In genomic region chr8:46639852-46640251, GRCm38 (mm10) we compare ENCODE assay signal across 9 mouse cellular contexts. TPM values are rescaled to one million over a fixed set of nuclear protein-coding genes. Genes with fewer than 3 reads are reported as not detected.
A peak's percentile ranks its signal among the peaks of the same experiment; 100 is the strongest.
DNase-seq lines count a peak whose midpoint lies in the region; ATAC-seq and TF ChIP-seq lines count a peak whose summit lies in the region.
"Had no signal": no experiment of that assay in that cellular context is flagged by ENCODE, and none has a peak within 500 bp of the region (broad histone marks: within the 10 kb centered on the region; RNA-seq: fewer than 3 reads in every experiment).

No protein-coding gene starts in this region.

- peak overlapping the region; percentile 57 for H3K27ac ChIP-seq in heart, adult 2 months
- H3K27ac ChIP-seq in liver, embryonic 14.5 days: peak overlapping the region; percentile 3; the same call in 1 of the 2 replicates
- H3K27ac ChIP-seq: forebrain, embryonic 13.5 days had no signal

- 51% methylated on average over 5 of the region's 5 CpGs for WGBS in heart, adult 2 months
- WGBS in liver, embryonic 14.5 days (ENCODE audit: insufficient replicate concordance): 36% methylated on average over 5 of the region's 5 CpGs

- no peaks in the 10 kb centered on the region for H3K79me2 ChIP-seq in heart, adult 2 months (replicated peaks; ENCODE audit: control insufficient read depth, insufficient read depth, low read length)

- no peaks in the 10 kb centered on the region for H3K27me3 ChIP-seq in heart, adult 2 months (ENCODE audit: control insufficient read depth, insufficient read depth, low read length)
- no peaks in the 10 kb centered on the region for H3K27me3 ChIP-seq in liver, embryonic 14.5 days (ENCODE audit: control insufficient read depth, insufficient read depth, low read length)
- H3K27me3 ChIP-seq: forebrain, embryonic 13.5 days had no signal

- peaks cover 5% of the 10 kb centered on the region; the same call in 1 of the 2 replicates for H3K36me3 ChIP-seq in heart, adult 2 months (ENCODE audit: control insufficient read depth, insufficient read depth, low read length)
- peaks cover 15% of the 10 kb centered on the region for H3K36me3 ChIP-seq in liver, embryonic 14.5 days (replicated peaks; ENCODE audit: control insufficient read depth, insufficient read depth, low read depth)

- ATAC-seq in liver, embryonic 14.5 days (ENCODE audit: insufficient read depth): peak; percentile 41
- ATAC-seq in CD4-positive, CD25-positive, alpha-beta regulatory T cell, adult 4 months: no peak

- no peak overlapping the region for H3K9ac ChIP-seq in heart, adult 2 months (ENCODE audit: low read depth, low read length)
- H3K9ac ChIP-seq in liver, embryonic 14.5 days (replicated peaks): no peak overlapping the region
- H3K9ac ChIP-seq: forebrain, embryonic 13.5 days had no signal

- no peak for TF ChIP-seq EP300 in heart, adult 2 months (IDR thresholded peaks at IDR 0.05; ENCODE audit: insufficient read depth, low read depth, low read length)
- TF ChIP-seq EP300 in liver, embryonic 14.5 days (IDR thresholded peaks at IDR 0.05; ENCODE audit: low read depth): no peak

- DNase-seq in heart, adult 2 months: no peak
- DNase-seq in heart, postnatal 10 days: no peak
- peak; percentile 23 for DNase-seq in 3134 (ENCODE audit: extremely low read depth, insufficient read length, low spot score)
- DNase-seq in adipocyte (ENCODE audit: low spot score): peak; percentile 40
- peak in 1 of 3 experiments; percentile 39 for DNase-seq in liver, embryonic 14.5 days (ENCODE audit: low read depth in 3 of 3, low spot score in 3 of 3)
- DNase-seq in ovary, postnatal 10 days (ENCODE audit: low spot score): no peak
- no peak for DNase-seq in cerebellum, adult 11-12 months

- no peak overlapping the region for H3K4me3 ChIP-seq in heart, adult 2 months
- no peak overlapping the region for H3K4me3 ChIP-seq in liver, embryonic 14.5 days (ENCODE audit: insufficient read depth in 1 of 2, low read depth in 2 of 2, low read length in 2 of 2)
- H3K4me3 ChIP-seq: forebrain, embryonic 13.5 days had no signal

- H3K4me1 ChIP-seq in heart, adult 2 months (ENCODE audit: control insufficient read depth, insufficient read depth, low read length): peaks cover 4% of the 10 kb centered on the region
- H3K4me1 ChIP-seq in liver, embryonic 14.5 days (replicated peaks; ENCODE audit: control insufficient read depth in 2 of 2, insufficient read depth in 2 of 2, low read length in 1 of 2): peaks cover 6% of the 10 kb centered on the region in 2 experiments; a peak in 3 of 4 replicates

- no peak for TF ChIP-seq CTCF in heart, adult 2 months (IDR thresholded peaks at IDR 0.05)
- no peak for TF ChIP-seq CTCF in liver, embryonic 14.5 days (IDR thresholded peaks at IDR 0.05; ENCODE audit: low read depth)

- intact Hi-C loops in heart, adult 2 months (cut with DNase I): no loop called here
- intact Hi-C loops in heart, postnatal 10 days (cut with DNase I): no loop called here

- H3K4me2 ChIP-seq in liver, embryonic 14.5 days (ENCODE audit: low read depth): no peak overlapping the region
- H3K4me2 ChIP-seq: forebrain, embryonic 13.5 days had no signal

- TF ChIP-seq POLR2A in heart, adult 2 months (IDR thresholded peaks at IDR 0.05; ENCODE audit: insufficient read depth, low read depth, low read length): no peak

- H3K9me3 ChIP-seq in liver, embryonic 14.5 days (ENCODE audit: control insufficient read depth, low read length): no peaks in the 10 kb centered on the region
- H3K9me3 ChIP-seq: forebrain, embryonic 13.5 days had no signal

RNA-seq across cellular contexts. Expression of gene Casp3, which starts 22.8 kb away (rescaled TPM):
- total RNA-seq in heart, adult 2 months (2021): 1 to 10 TPM; 2.2 to 3.3 TPM
- 1.6 and 1.7 TPM in 2 replicates for polyA plus RNA-seq in heart, adult 2 months (2012; rRNA removed)
- total RNA-seq in heart, postnatal 10 days (2021): 10 to 100 TPM; 15.8 to 18.7 TPM
- 21.0 and 33.2 TPM in 2 replicates for polyA plus RNA-seq in liver, embryonic 14.5 days (2012; rRNA removed)
- polyA plus RNA-seq in liver, embryonic 14.5 days (2014; fragmentation: Nextera tagmentation; extraction: Ambion mirVana): 50.4 and 60.3 TPM in 2 replicates
- 10 to 100 TPM; 50.3 to 69.1 TPM for polyA plus RNA-seq in CD4-positive, CD25-positive, alpha-beta regulatory T cell, adult 4 months (2017; shearing (Covaris generic))

RNA-seq across cellular contexts. Expression of gene Primpol, which starts 22.8 kb away (rescaled TPM):
- total RNA-seq in heart, adult 2 months (2021): 1 to 10 TPM; 1.9 to 2.4 TPM
- 0.86 and 1.00 TPM in 2 replicates for polyA plus RNA-seq in heart, adult 2 months (2012; rRNA removed)
- 1 to 10 TPM; 3.7 to 6.5 TPM for total RNA-seq in heart, postnatal 10 days (2021)
- polyA plus RNA-seq in liver, embryonic 14.5 days (2012; rRNA removed): 3.3 and 4.0 TPM in 2 replicates
- polyA plus RNA-seq in liver, embryonic 14.5 days (2014; fragmentation: Nextera tagmentation; extraction: Ambion mirVana): 9.0 and 9.5 TPM in 2 replicates
- 10 to 100 TPM; 38.8 to 42.9 TPM for polyA plus RNA-seq in CD4-positive, CD25-positive, alpha-beta regulatory T cell, adult 4 months (2017; shearing (Covaris generic))

Comparison
In these comparisons a context has a peak if more than half of its experiments do, and no peak if none do; other contexts are left out.
1. DNase-seq: peak in 3134 (single experiment) and adipocyte (single experiment); none in heart, adult 2 months (0 of 2), heart, postnatal 10 days (0 of 2), ovary, postnatal 10 days (single experiment) and cerebellum, adult 11-12 months (single experiment).